Mouse (Mus musculus): ENCODE data around the gene Soat2.

DNA sequence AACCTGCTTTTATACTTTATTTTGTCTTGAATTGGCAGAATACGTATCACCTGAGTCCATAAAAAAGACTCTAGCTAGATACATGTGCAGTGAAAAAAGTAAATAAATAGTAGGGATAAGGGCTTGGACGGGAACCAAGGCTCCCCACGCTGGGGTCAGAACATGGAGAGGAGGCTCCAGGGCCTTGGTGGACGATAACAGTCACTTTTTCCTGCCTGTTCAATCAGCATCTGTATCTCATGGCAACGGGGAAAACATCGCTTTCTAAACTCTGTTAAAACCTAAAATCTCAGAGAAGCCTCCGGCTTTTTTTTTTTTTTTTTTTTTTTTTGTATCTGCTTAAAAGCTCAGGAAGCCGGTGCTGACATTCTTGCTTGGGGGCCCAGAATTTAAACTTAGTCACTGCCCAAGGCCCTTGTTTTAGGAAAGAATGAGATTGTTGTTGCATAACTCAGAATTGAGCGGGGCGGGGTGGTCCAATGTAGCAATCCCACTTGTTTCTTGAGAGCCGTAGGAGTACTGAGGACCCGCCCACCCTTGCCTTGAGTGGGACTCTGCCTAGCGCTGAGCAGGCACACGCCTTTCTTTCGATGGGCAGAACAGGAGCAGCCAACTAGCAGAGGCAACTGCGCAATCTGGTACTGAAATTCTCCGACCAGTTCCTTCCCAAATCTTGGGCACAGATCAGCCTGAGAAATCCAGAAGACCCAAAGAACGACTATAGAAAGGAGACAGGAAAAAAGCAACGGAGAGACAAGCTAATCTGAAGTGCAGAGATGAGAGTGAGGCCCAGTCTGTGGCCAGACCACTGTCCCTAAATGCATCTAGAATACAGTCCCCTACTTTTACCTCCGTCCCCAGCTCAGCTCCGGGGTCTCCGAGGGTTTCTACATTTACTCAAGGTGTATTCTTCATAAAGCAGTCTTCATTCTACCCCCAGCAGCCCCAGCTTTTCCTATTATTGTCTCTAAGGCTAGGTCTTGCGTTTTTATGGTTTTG, 7.1 kb upstream of the Soat2 start:
- peak; percentile 50 for TF ChIP-seq POLR2A (IDR thresholded peaks at IDR 0.05; ENCODE audit: insufficient read length, low read depth)
- no peak for TF ChIP-seq REST (IDR thresholded peaks at IDR 0.05; ENCODE audit: insufficient read depth, insufficient read length)
- no peak for TF ChIP-seq E2F4 (IDR thresholded peaks at IDR 0.05; ENCODE audit: insufficient read depth)
- no peak for TF ChIP-seq USF1 (IDR thresholded peaks at IDR 0.05; ENCODE audit: low read depth)
- TF ChIP-seq SRF (IDR thresholded peaks at IDR 0.05; ENCODE audit: control insufficient read depth, insufficient read length, low read depth) = no peak
- TF ChIP-seq MAX (IDR thresholded peaks at IDR 0.05; ENCODE audit: low read depth) = no peak
- TF ChIP-seq TCF12 (IDR thresholded peaks at IDR 0.05; ENCODE audit: insufficient read depth, poor library complexity, severe bottlenecking) = no peak
- TF ChIP-seq CEBPB (IDR thresholded peaks at IDR 0.05; ENCODE audit: insufficient read depth, poor library complexity, severe bottlenecking) = 0 out of 2 replicates have a peak, but pooled peaks have one; percentile 30
- no peak for TF ChIP-seq POLR2AphosphoS2 (IDR thresholded peaks at IDR 0.05; ENCODE audit: insufficient read length, low read depth)
